Mouse (Mus musculus): ENCODE data around the gene Sit1.

GRCm38 (mm10) chr4:43507938-43508665 lies 24.6 kb upstream of the Sit1 start:
- TF ChIP-seq CTCF (IDR thresholded peaks at IDR 0.05; ENCODE audit: control insufficient read depth, insufficient read depth, insufficient read length) (no peak), MYOG (IDR thresholded peaks at IDR 0.05; ENCODE audit: control insufficient read depth, extremely low read depth, insufficient read length) (no peak), MYOD1 (IDR thresholded peaks at IDR 0.05; ENCODE audit: control insufficient read depth, insufficient read length, low read depth) (no peak), MAX (IDR thresholded peaks at IDR 0.05) (no peak), USF1 (IDR thresholded peaks at IDR 0.05; ENCODE audit: low read depth) (no peak), CEBPB (IDR thresholded peaks at IDR 0.05; ENCODE audit: low read depth) (no peak), FOSL1 (IDR thresholded peaks at IDR 0.05; ENCODE audit: insufficient read depth, low read length, poor library complexity, severe bottlenecking) (no peak)

Data from C2C12 (cell line).